Mouse (Mus musculus) right cerebral cortex, adult 18-20 months (tissue): ENCODE measurements around the gene Cog3.
A peak's percentile ranks its signal among the peaks of the same experiment; 100 is the strongest.
"Not testable (repeated sequence)": the region's sequence is repeated elsewhere in the genome, so short reads cannot be mapped to it uniquely, and the experiment has no call there.

Source experiments
- DNase-seq: peaks from one replicate; pipeline ENCODE4 v3.0.0; 2022; ENCODE audit warnings: mixed read lengths

The Cog3 gene

DNA sequence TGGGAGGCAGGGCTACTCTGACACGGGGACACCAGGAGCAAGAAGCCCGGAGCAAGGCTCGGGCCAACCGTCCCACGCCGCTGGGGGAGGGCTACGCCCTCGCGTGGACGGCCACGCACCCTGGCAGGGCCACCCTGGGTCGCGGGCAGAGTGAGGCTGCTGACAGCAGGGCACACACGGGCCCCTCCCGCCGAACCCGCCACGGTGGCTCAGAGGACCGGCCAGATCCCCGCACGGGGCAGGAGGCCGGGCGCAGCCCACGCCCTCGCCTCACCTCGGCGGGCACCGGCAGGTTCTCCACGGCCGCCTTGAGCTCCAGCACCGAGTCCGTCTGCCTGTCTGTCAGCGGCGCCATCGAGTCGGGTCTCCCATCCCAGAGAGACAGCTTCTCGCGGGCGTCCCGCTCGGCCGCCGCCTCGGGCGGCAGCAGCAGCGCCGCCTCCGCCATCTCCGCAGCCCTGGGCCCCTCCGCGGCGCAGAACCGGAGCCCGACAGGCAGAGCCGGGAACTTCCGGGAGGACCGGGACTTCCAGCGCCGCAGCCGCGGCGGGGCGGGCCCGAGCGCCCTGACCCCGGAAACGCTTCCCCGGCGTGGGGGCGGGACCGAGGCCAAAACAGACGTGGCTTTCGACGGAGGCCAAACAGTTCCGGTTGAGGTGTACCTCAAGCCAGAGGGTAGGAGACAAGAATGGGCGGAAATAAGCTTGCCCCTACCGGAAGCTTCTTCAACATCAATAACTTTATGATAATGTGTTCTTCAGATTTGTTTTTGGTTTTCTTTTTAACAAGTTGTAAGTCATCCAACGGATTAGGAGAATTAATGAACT, at the start of gene Cog3:
Gene Cog3, minus strand, starts transcription at position 527 of the 827 bp plus-strand sequence.
- DNase-seq, result peak; percentile 97

DNA sequence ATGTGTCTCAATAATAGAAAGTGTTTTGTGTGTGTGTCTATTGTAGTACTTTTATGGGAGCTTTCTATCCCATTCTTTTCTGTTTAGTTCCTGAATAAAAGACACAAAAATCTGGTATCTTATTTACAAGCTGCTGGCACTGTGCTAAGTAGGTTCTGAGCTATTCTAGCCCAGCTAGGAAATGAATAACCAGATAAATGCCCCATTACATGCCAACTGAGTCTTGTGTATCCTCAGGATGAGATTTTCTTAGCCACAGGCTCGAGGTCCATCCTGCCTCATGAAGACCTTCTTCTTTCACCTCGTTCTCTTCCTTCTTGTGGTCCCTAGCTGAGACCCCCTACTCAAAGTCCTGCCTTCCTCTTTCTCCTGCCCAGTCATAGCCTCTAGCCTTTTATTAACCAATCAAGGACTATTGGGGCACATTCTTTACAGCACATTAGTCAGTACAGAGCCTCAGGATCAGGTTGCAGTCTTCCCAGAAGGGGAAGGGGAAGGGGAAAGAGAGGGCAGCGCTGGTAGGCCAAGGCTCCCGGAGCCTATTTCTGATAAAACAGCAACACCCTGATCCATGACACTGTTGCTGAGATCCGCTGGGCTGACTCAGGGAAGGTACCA, 43.6 kb upstream of the Cog3 start:
- no peak for DNase-seq

DNA sequence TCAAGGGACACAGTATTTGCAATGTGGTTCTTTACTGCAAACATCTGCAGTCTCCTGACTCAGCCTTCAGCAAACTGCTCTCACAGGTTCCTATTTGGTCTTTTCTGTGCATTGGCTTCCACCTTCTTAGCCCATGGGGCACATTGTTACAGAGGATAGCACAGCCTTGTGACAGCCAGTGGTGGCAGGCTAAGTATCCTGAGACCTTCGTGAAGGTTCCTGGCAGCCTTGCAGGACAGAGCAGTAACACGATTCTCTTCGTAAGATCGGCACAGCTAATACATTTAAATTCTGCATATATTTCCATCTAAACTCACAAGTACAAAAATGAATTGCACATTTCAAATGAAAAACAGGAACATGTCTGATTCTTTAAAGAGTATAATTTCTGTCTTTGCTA, 41.6 kb upstream of the Cog3 start:
- DNase-seq, result no peak

DNA sequence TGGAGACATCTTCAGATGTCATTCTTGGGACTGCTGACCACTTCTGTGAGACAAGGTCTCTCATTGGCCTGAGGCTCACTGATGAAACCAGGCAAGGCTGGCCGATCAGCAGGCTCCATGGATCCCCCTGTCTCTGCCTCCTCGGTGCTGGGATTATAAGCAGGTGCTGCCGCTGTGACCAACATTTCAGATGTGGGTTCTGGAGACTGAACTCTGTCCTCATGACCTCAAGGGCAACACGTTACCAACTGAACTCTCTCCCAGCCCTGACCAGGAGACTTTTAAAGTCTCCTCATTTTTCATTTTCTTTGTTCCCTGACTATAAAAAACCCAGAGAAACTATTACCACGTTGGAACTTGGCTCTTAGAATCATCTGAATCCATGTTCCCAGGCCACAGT, 40.4 kb upstream of the Cog3 start:
- no peak for DNase-seq

DNA sequence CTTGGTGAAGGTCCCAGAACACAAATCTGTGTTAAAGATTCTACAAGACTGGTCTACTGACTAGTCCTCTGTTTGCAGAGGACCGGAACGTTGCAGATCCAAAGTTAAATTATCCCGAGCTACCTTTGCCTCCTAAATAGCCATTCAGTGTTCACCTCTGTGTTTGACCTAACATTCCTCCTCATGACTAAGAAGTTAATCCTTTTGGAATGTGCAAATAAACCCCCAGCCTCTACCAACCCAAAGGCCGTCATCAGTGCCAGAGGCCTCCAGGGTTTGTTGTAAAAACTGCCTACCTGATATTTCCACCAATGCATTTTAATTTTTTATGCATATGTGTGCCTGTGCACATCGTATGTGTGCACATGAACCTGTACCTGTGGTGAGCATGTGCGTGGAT, 40.0 kb upstream of the Cog3 start:
- DNase-seq, result no peak

DNA sequence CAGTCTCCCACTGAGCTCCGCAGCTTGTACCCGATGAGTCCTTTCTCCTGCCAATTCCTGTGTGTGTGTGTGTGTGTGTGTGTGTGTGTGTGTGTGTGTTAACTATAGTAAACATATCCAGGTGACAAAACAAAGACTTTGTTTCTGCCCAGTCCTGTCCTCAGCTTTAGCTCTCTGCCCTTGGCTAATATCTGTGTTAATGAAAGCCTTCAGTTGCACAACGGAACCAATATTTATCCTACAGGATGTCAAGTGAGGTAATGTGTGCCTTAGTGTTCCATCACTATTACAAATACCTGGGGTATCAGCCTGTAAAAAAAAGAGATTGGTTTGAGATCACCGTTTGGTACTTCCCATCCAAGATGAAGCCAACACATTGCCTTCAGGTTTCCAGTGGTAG, 38.8 kb upstream of the Cog3 start:
- DNase-seq, result no peak

DNA sequence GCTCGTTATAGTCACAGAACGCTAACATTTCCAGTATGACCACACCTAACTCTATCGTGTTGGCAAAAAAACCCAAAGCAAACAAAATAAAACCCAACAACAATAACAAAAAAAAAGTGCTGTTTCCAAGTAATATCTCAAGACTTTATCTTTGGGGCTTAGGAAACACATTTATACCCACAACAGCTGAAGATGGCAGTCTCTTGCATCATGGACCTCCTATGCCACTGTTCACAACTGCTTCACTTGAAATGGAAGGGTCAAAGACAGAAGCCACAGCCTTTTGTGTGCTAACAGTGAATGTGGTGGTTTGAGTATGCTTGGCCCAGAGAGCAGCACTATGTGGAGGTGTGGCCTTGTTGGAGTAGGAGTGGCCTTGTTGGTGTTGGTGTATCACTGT, 37.1 kb upstream of the Cog3 start:
- DNase-seq, result no peak

DNA sequence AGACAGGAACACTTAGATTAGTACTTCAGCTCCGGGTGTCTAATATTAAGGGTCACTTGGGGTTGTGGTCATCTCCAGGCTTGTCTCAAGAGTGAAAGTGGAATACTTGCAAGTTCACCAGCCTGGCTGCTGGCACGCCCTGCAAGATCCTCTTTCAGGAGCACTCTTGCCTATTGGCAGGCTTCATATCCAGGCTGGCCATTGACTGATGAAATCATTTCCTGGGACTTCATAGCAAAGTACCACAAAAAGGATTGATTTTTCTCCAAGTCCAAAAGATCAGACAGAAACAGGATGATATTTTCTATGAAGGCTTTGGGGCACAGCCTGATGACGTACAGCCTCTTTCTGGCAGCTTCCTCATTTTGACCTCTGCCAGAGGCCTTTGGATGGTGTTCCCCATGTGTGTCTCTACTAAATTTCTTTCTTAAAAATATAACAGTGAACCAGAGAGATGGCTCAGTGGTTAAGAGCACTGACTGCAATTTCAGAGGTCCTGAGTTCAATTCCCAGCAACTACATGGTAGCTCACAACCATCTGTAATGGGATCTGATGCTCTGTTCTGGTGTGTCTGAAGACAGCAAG, 36.2 kb upstream of the Cog3 start:
- no peak for DNase-seq

- DNase-seq, result no peak
Measured at GRCm38 (mm10) chr14:75789291-75789690, 35.0 kb upstream of the Cog3 start.

DNA sequence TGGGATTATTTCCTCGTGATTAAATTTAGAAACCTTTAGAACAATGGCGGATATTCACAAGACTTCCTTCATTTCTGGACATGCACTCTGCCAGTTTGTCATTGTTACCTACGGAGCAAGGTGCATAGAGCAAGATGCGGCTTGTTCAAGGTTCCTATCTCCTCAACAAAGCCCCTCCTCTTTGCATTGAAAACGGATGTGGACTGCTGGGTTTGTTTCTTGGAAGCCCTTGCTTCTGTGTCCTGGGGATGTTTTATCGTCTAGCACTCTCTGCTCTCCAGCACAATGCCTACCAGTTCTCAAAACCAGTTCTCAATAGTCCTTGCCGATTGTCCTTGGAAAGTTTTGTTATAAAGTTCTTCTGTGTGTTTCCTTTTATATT, 33.5 kb upstream of the Cog3 start:
- DNase-seq, result no peak

DNA sequence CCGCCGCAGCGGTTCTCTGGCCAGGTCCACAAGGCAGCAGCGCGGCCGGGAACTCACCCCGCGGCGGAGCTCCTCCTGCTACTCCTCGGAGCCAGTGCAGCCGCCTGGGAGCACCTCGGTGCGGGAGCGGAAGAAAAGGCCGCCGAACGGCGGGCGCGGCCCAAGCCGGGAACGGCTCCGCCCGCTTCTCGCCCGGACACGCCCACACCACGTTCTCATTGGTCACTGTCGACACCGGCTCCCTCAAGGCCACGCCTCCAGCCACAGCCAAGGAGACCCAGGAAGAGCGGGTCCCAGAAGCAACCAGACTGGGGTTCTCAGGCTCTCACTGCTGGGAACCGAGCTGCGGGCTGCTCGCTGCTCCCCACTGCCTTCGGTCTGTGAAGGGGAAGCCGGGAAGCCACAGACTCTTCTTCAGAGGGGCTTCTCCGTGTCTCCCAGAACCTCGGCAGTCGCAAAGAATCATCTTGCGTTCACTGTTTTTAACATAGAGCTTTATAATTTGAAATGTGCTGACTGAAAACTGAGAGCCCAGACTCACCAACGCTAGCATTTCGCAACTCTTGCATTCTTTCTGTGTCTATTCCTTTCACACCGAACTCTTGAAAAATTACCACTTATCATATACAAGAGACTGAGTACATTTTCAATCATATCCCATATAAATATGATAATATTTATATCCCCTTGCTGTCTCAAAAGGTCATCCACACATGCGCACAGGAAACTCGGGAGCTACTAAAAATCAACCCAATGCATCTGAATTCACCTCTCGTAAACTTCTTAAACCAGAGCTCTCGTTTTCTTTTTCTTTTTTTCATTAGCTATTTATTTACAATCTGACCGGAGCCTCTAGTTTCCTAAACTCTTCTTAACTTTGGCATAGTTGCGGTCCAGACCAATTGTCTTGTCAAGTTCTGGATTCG, 32.8 kb upstream of the Cog3 start, which contains the start of gene Slc25a30:
Gene Slc25a30, minus strand, starts transcription at position 170 of the 926 bp plus-strand sequence.
- peak; percentile 97 for DNase-seq

GRCm38 (mm10) chr14:75786424-75786867, 32.1 kb upstream of the Cog3 start:
- no peak for DNase-seq

DNA sequence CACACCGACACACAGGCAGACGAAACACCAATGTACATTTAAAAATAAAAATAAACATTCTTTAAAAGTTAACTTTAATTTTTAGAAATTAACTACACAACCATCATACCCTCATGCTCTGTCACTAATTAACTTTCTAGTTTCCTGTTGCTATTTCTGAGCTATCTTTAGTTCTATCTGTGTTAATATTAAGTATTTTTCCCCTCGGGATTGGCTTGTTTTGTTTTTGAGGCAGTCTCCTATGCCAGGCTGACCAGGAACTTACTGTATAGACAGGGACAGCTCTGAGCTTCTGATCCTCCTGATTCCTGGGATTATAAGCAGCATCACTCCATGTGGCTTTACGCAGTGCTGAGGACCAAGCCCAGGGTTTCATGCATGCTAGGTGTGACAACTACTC, 25.6 kb upstream of the Cog3 start:
- DNase-seq, result no peak

GRCm38 (mm10) chr14:75776637-75777036, 22.3 kb upstream of the Cog3 start:
- DNase-seq, result no peak

GRCm38 (mm10) chr14:75773431-75773830, 19.1 kb upstream of the Cog3 start:
- DNase-seq, result no peak

DNA sequence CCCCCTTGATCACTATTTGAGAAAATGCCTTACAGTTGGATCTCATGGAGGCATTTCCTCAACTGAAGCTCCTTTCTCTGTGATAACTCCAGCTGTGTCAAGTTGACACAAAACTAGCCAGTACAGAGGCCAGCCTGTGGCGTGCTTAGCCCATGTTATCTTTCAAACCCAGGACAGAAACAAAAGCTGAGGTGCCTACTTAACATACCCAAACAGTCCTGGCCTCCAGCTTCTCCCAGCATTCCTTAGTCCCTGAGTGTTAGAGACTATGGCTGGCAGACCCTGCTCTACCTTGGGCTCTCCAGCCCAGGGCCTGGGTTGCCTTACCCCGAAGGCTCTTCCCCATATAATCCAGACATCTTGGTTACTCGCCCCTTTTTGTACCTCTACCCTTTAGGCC, 18.1 kb upstream of the Cog3 start:
- not testable (repeated sequence) for DNase-seq

DNA sequence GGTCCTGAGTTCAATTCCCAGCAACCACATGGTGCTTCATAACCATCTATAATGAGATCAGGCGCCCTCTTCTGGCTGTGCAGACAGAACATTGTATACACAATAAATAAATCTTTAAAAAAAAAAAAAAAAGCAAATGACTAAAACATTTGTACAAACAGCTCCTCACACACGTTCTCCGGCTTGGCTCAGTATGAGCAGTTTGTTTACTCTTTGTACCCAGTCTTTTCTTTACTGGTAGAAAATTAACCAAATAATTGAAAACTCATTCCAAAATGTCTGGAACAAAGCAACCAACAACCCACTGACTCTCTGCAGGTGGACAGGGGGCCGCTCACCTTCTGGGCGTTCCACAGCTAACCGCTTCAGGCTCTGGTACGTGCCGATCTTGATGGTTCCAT, 16.8 kb upstream of the Cog3 start:
- no peak for DNase-seq

- DNase-seq, result no peak
Measured at GRCm38 (mm10) chr14:75769334-75769733, 15.0 kb upstream of the Cog3 start.

DNA sequence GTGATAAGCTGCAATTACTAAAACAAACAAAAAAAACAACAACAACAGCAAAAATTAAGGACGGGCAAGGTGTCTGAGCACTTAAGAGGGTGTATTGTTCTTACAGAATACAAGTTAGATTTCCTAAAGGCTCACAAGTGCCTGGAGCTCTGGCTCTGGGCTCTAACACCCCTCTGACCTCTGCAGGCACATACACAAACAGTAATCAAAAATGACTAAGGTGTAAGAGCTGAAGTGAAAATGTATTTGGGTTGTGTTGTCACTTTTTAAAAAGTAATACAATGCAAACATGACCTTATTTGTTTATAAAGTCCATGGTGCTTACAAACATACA, 13.9 kb upstream of the Cog3 start:
- no peak for DNase-seq

- DNase-seq, result peak; percentile 64
Measured at GRCm38 (mm10) chr14:75767492-75768274, 13.4 kb upstream of the Cog3 start.

GRCm38 (mm10) chr14:75761028-75761805, 6.9 kb upstream of the Cog3 start:
- peak; percentile 26 for DNase-seq
